Mouse (Mus musculus) midbrain, embryonic 14.5 days (tissue): Measurements from ENCODE around the gene Paxip1. TPM values are rescaled to one million over a fixed set of nuclear protein-coding genes. Genes with fewer than 3 reads are reported as not detected.

Experiments
- ATAC-seq: fragments of 200-750 bp; cut with Nextera tagmentation; 2 replicates; pipeline ENCODE4 v1.8.0; 2017; ENCODE audit warnings: moderate number of reproducible peaks, moderate library complexity; ENCODE audit not compliant: low FRiP score, low TSS enrichment
- DNase-seq: peaks from one replicate; pipeline ENCODE4 v3.0.0-alpha.2; 2015
- H3K27ac ChIP-seq: fragments of 300-500 bp; sonication (generic); replicated peaks from 2 replicates; pipeline ENCODE4 v1.5.1; 2014; ENCODE audit warnings: mild to moderate bottlenecking, low read depth, low read length, moderate library complexity
- H3K27me3 ChIP-seq: fragments of 300-500 bp; sonication (generic); 2 replicates; pipeline ENCODE4 v1.6.1; 2014; ENCODE audit warnings: low read length, control low read depth, mixed read lengths; ENCODE audit not compliant: control insufficient read depth, insufficient read depth
- H3K36me3 ChIP-seq: fragments of 300-500 bp; sonication (generic); 2 replicates; pipeline ENCODE4 v1.6.1; 2014; ENCODE audit warnings: low read length, control low read depth; ENCODE audit not compliant: control insufficient read depth, insufficient read depth
- H3K4me1 ChIP-seq: fragments of 300-500 bp; sonication (generic); 2 replicates; pipeline ENCODE4 v1.6.1; 2014; ENCODE audit warnings: mild to moderate bottlenecking, antibody characterized with exemption, low read length, control low read depth; ENCODE audit not compliant: control insufficient read depth, insufficient read depth
- H3K4me2 ChIP-seq: fragments of 300-500 bp; sonication (generic); 2 replicates; pipeline ENCODE4 v1.6.1; 2014; ENCODE audit warnings: mild to moderate bottlenecking, low read length, moderate library complexity
- H3K4me3 ChIP-seq: fragments of 300-500 bp; sonication (generic); replicated peaks from 2 replicates; pipeline ENCODE4 v1.5.1; 2014; ENCODE audit warnings: low read depth, low read length
- H3K9ac ChIP-seq: fragments of 300-500 bp; sonication (generic); replicated peaks from 2 replicates; pipeline ENCODE4 v1.6.1; 2014; ENCODE audit warnings: mild to moderate bottlenecking, low read length, moderate library complexity
- H3K9me3 ChIP-seq: fragments of 300-500 bp; sonication (generic); 2 replicates; pipeline ENCODE4 v1.6.1; 2016; ENCODE audit warnings: low read length, control low read depth, mixed read lengths; ENCODE audit not compliant: control insufficient read depth
- WGBS: fragments of 180-500 bp; shearing (Covaris S2); extraction: QIAGEN DNeasy Blood & Tissue Kit; methylation state at CpG from one replicate; pipeline ENCODE4 v1.1.7; 2014; 5-methylcytosine and 5-hydroxymethylcytosine counted together
- polyA plus RNA-seq: library from polyadenylated mRNA; unstranded; fragments of >200 nt; fragmentation: Nextera tagmentation; extraction: Ambion mirVana; gene quantifications from 2 replicates; pipeline ENCODE4 v1.2.1, GENCODE M21; 2014

Gene Paxip1
- polyA plus RNA-seq = 24.6 and 34.1 TPM in 2 replicates

- Histone ChIP-seq H3K4me2 (peak within 1 kb of the TSS; percentile 83), H3K9ac (peak within 1 kb of the TSS; percentile 80), H3K27ac (peak within 1 kb of the TSS; percentile 97), H3K36me3 (peaks cover 19% of the 10 kb centered on the region), H3K4me1 (peaks cover 16% of the 10 kb centered on the region), H3K4me3 (peak within 1 kb of the TSS; percentile 73), H3K9me3 (no peaks in the 10 kb centered on the region), H3K27me3 (no peaks in the 10 kb centered on the region)
- DNase-seq = peak; percentile 98
- peak; percentile 97 for ATAC-seq
- WGBS = under 1% methylated on average over 72 of the region's 73 CpGs
Observed at GRCm38 (mm10) chr5:27791303-27792172, at the start of gene Paxip1. Gene Paxip1 (minus strand): TSS chr5:27791691.

- ATAC-seq = no peak
Observed at GRCm38 (mm10) chr5:27838061-27838460, 46.6 kb upstream of the Paxip1 start.

DNA sequence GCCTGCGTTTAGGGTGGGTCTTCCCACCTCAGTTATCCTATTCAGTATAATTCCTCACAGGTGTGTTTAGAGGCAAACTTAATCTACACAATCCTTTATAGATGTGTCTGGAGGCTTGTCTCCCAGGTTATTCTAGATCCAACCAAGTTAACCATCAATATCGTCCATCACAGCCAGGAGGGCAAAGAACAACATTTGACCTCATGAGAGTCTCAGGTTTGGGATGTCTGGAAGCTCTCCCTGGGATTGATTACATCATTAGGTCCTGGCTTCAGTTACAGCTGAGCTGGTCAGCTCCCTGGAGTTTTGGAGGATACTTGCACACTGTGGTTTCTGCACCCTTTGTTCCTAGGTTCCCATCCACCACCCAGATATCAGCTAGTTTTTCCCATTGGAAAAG, 43.6 kb upstream of the Paxip1 start:
- no peak overlapping the region for H3K4me3 ChIP-seq
- no peaks in the 10 kb centered on the region for H3K36me3 ChIP-seq
- H3K9me3 ChIP-seq = no peaks in the 10 kb centered on the region
- WGBS = 85% methylated on average over 2 of the region's 2 CpGs
- ATAC-seq = no peak
- DNase-seq = no peak
- H3K4me2 ChIP-seq = no peak overlapping the region
- no peak overlapping the region for H3K9ac ChIP-seq
- H3K27ac ChIP-seq = no peak overlapping the region
- no peaks in the 10 kb centered on the region for H3K27me3 ChIP-seq
- no peaks in the 10 kb centered on the region for H3K4me1 ChIP-seq

More at GRCm38 (mm10) chr5:27838061-27838460, 46.6 kb upstream of the Paxip1 start:
- Histone ChIP-seq H3K27ac (no peak overlapping the region), H3K4me2 (no peak overlapping the region), H3K9me3 (no peaks in the 10 kb centered on the region), H3K9ac (no peak overlapping the region), H3K4me1 (no peaks in the 10 kb centered on the region), H3K4me3 (no peak overlapping the region), H3K27me3 (peaks cover 5% of the 10 kb centered on the region; the same call in 1 of the 2 replicates), H3K36me3 (no peaks in the 10 kb centered on the region)
- 60% methylated on average over 4 of the region's 4 CpGs for WGBS
- DNase-seq = no peak

DNA sequence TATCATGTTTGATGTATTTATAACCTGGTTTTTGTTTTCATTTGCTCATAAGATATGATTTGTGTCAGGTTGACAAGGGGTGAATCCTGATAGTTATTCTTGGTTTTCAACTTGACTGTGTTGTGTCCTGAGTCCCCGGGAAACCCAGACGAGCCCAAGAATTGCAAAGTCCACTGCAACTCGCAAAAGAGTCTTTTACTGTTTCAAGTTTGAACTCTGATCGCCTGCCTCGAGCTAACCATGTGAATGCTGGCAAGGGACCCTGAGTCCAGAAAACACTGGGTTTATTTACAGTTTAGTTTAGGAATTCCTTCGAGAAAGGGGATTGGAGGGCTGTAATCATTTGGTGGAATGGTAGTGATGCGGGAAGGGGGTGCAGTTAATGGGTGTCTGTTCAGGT, 36.5 kb upstream of the Paxip1 start:
- Histone ChIP-seq H3K9me3 (no peaks in the 10 kb centered on the region), H3K27me3 (no peaks in the 10 kb centered on the region), H3K4me2 (no peak overlapping the region), H3K36me3 (no peaks in the 10 kb centered on the region), H3K4me1 (no peaks in the 10 kb centered on the region), H3K4me3 (no peak overlapping the region), H3K9ac (no peak overlapping the region), H3K27ac (no peak overlapping the region)
- 91% methylated on average over 7 of the region's 7 CpGs for WGBS
- no peak for DNase-seq
- ATAC-seq = no peak

- WGBS = 80% methylated on average over 6 of the region's 6 CpGs
- Histone ChIP-seq H3K4me3 (no peak overlapping the region), H3K4me1 (no peaks in the 10 kb centered on the region), H3K4me2 (no peak overlapping the region), H3K27ac (no peak overlapping the region), H3K9me3 (no peaks in the 10 kb centered on the region), H3K27me3 (no peaks in the 10 kb centered on the region), H3K36me3 (no peaks in the 10 kb centered on the region), H3K9ac (no peak overlapping the region)
- ATAC-seq (no peak), DNase-seq (peak; percentile 17)
Observed at GRCm38 (mm10) chr5:27821161-27821560, 29.7 kb upstream of the Paxip1 start.

GRCm38 (mm10) chr5:27818840-27819672, 27.6 kb upstream of the Paxip1 start:
- Histone ChIP-seq H3K27ac (no peak overlapping the region), H3K27me3 (no peaks in the 10 kb centered on the region), H3K4me3 (no peak overlapping the region), H3K4me2 (no peak overlapping the region), H3K9ac (no peak overlapping the region), H3K4me1 (no peaks in the 10 kb centered on the region), H3K9me3 (no peaks in the 10 kb centered on the region), H3K36me3 (no peaks in the 10 kb centered on the region)
- ATAC-seq (no peak), DNase-seq (no peak)
- WGBS = 65% methylated on average over 3 of the region's 3 CpGs

GRCm38 (mm10) chr5:27814282-27814681, 22.8 kb upstream of the Paxip1 start:
- Histone ChIP-seq H3K9ac (no peak overlapping the region), H3K27me3 (no peaks in the 10 kb centered on the region), H3K4me1 (no peaks in the 10 kb centered on the region), H3K27ac (no peak overlapping the region), H3K9me3 (no peaks in the 10 kb centered on the region), H3K4me2 (no peak overlapping the region), H3K36me3 (no peaks in the 10 kb centered on the region), H3K4me3 (no peak overlapping the region)
- ATAC-seq (no peak), DNase-seq (no peak)
- WGBS = 92% methylated on average over 2 of the region's 2 CpGs

- no peak overlapping the region for H3K4me3 ChIP-seq
- no peak overlapping the region for H3K27ac ChIP-seq
- WGBS = 22% methylated on average over 1 of the region's 1 CpGs
- H3K4me2 ChIP-seq = no peak overlapping the region
- no peaks in the 10 kb centered on the region for H3K9me3 ChIP-seq
- no peak overlapping the region for H3K9ac ChIP-seq
- no peaks in the 10 kb centered on the region for H3K36me3 ChIP-seq
- peaks cover 16% of the 10 kb centered on the region for H3K4me1 ChIP-seq
- ATAC-seq (no peak), DNase-seq (peak; percentile 82)
- no peaks in the 10 kb centered on the region for H3K27me3 ChIP-seq
Observed at GRCm38 (mm10) chr5:27793923-27794322, 2.4 kb upstream of the Paxip1 start.
